Mouse (Mus musculus): ENCODE measurements at regions not wholly inside any gene's neighbourhood (a gene's known extent, or its start where the extent isn't known, plus 50 kb on each side); places are given as distances from the start of the nearest gene placed in this dataset.
"Not testable (repeated sequence)": the region's sequence is repeated elsewhere in the genome, so short reads cannot be mapped to it uniquely, and the experiment has no call there.

- not testable (repeated sequence) for TF ChIP-seq CTCF (IDR thresholded peaks at IDR 0.05; ENCODE audit: borderline replicate concordance, insufficient read depth, low read depth, low read length); POLR2A (IDR thresholded peaks at IDR 0.05; ENCODE audit: borderline replicate concordance, insufficient read depth, low read length)
Measured at GRCm38 (mm10) chr1:96189776-96190175, 522.4 kb upstream of the St8sia4 start.
